Mouse (Mus musculus) heart, adult 2 months (tissue): ENCODE data around the gene Zfp120. TPM values are rescaled to one million over a fixed set of nuclear protein-coding genes. Genes with fewer than 3 reads are reported as not detected.
"Not testable (repeated sequence)": the region's sequence is repeated elsewhere in the genome, so short reads cannot be mapped to it uniquely, and the experiment has no call there.

ENCODE experiments used
- DNase-seq, 2 experiments: peaks; one replicate each; pipeline ENCODE4 v3.0.0; 2021
- H3K27ac ChIP-seq: fragments of 200-600 bp; 2 replicates; pipeline ENCODE4 v1.8.1; 2022
- H3K27me3 ChIP-seq: fragments of 200-500 bp; 2 replicates; pipeline ENCODE4 v1.6.1; 2012; ENCODE audit warnings: mild to moderate bottlenecking, low read length, inconsistent platforms, mixed read lengths; ENCODE audit not compliant: control insufficient read depth, insufficient read depth
- H3K36me3 ChIP-seq: fragments of 200-500 bp; 2 replicates; pipeline ENCODE4 v1.6.1; 2012; ENCODE audit warnings: low read length, inconsistent platforms; ENCODE audit not compliant: control insufficient read depth, insufficient read depth
- H3K4me1 ChIP-seq: fragments of 200-500 bp; 2 replicates; pipeline ENCODE4 v1.6.1; 2011; ENCODE audit warnings: low read length; ENCODE audit not compliant: control insufficient read depth, insufficient read depth
- H3K4me3 ChIP-seq: fragments of 200-600 bp; 2 replicates; pipeline ENCODE4 v1.8.1; 2022
- H3K79me2 ChIP-seq: fragments of 200-500 bp; replicated peaks from 2 replicates; pipeline ENCODE4 v1.6.1; 2012; ENCODE audit warnings: mild to moderate bottlenecking, inconsistent platforms, low read length, moderate library complexity, mixed read lengths; ENCODE audit not compliant: control insufficient read depth, insufficient read depth
- H3K9ac ChIP-seq: fragments of 200-500 bp; 2 replicates; pipeline ENCODE4 v1.6.1; 2012; ENCODE audit warnings: low read depth, mild to moderate bottlenecking, control low read depth, inconsistent platforms, low read length, mixed read lengths
- CTCF ChIP-seq: fragments of 200-600 bp; IDR thresholded peaks from 2 replicates; pipeline ENCODE4 v1.8.1; 2022; ENCODE audit warnings: antibody characterized with exemption, mild to moderate bottlenecking, moderate library complexity
- EP300 ChIP-seq: fragments of 200-500 bp; IDR thresholded peaks from 2 replicates; pipeline ENCODE4 v1.6.1; 2011; ENCODE audit warnings: low read depth, low read length, control low read depth; ENCODE audit not compliant: insufficient read depth
- POLR2A ChIP-seq: fragments of 200-500 bp; IDR thresholded peaks from 2 replicates; pipeline ENCODE4 v1.6.1; 2011; ENCODE audit warnings: mild to moderate bottlenecking, low read depth, low read length, control low read depth; ENCODE audit not compliant: insufficient read depth
- WGBS: fragments of 180-500 bp; shearing (Covaris S2); methylation state at CpG from one replicate; pipeline ENCODE4 v1.1.7; 2018; 5-methylcytosine and 5-hydroxymethylcytosine counted together
- intact Hi-C: fragments of 180-260 bp; cut with DNase I; formaldehyde crosslinking; loops from one replicate; pipeline ENCODE4 v1.15.1; 2025
- polyA plus RNA-seq: library from polyadenylated mRNA; depleted of rRNA; stranded (reverse); fragments of >200 nt; gene quantifications from 2 replicates; pipeline ENCODE4 v1.2.3, GENCODE M21; 2012; rRNA removed
- total RNA-seq, 2 experiments: library from RNA; stranded (reverse); gene quantifications; 2 replicates each; pipeline ENCODE4 v1.2.3; 2021

Gene Zfp120
- total and polyA plus RNA-seq, 3 experiments, result 0.76 to 4.9 (median 4.1) TPM

GRCm38 (mm10) chr2:150132773-150133172 is 3.7 kb downstream of the Zfp120 start:
- TF ChIP-seq CTCF (no peak), EP300 (no peak), POLR2A (no peak)
- Histone ChIP-seq H3K36me3 (no peaks in the 10 kb centered on the region), H3K4me1 (no peaks in the 10 kb centered on the region), H3K27ac (no peak overlapping the region), H3K27me3 (no peaks in the 10 kb centered on the region), H3K9ac (no peak overlapping the region), H3K4me3 (no peak overlapping the region), H3K79me2 (peaks cover 4% of the 10 kb centered on the region)
- intact Hi-C loops, result loop anchor here (10.0 kb wide), 2 partner anchors 182 to 772 kb away; partner anchors contain the start of genes Abhd12 and Gins1
- no peak for DNase-seq
- 81% methylated on average over 2 of the region's 2 CpGs for WGBS

GRCm38 (mm10) chr2:150132002-150132401 is 4.5 kb downstream of the Zfp120 start:
- H3K79me2 ChIP-seq, H3K27me3 ChIP-seq, DNase-seq, H3K27ac ChIP-seq, H3K36me3 ChIP-seq, H3K4me1 ChIP-seq, H3K4me3 ChIP-seq, H3K9ac ChIP-seq: not testable (repeated sequence)
- WGBS, result 66% methylated on average over 1 of the region's 1 CpGs
- intact Hi-C loops, result loop anchor here (10.0 kb wide), 2 partner anchors 183 to 773 kb away; partner anchors contain the start of genes Abhd12 and Gins1

- no peaks in the 10 kb centered on the region for H3K4me1 ChIP-seq
- TF ChIP-seq EP300 (no peak), CTCF (no peak), POLR2A (no peak)
- intact Hi-C loops, result no loop called here
- H3K27ac ChIP-seq, result no peak overlapping the region
- no peaks in the 10 kb centered on the region for H3K36me3 ChIP-seq
- no peak overlapping the region for H3K4me3 ChIP-seq
- H3K27me3 ChIP-seq, result no peaks in the 10 kb centered on the region
- DNase-seq, result no peak
- 77% methylated on average over 10 of the region's 10 CpGs for WGBS
- no peaks in the 10 kb centered on the region for H3K79me2 ChIP-seq
- no peak overlapping the region for H3K9ac ChIP-seq
Measured at GRCm38 (mm10) chr2:150111247-150111912, 25.1 kb downstream of the Zfp120 start.

- H3K9ac ChIP-seq, H3K4me1 ChIP-seq, H3K36me3 ChIP-seq, H3K27ac ChIP-seq, H3K27me3 ChIP-seq, H3K79me2 ChIP-seq, H3K4me3 ChIP-seq, DNase-seq: not testable (repeated sequence)
- intact Hi-C loops, result loop anchor here (1.0 kb wide), 1 partner anchor 749 kb away; no protein-coding TSS in a partner anchor
- peak; percentile 60 for TF ChIP-seq CTCF
- 15% methylated on average over 2 of the region's 2 CpGs for WGBS
Measured at GRCm38 (mm10) chr2:150099618-150100017, 36.9 kb downstream of the Zfp120 start.

Other genes starting within 250 kb of the Zfp120 start
- not detected for gene Gm10770, start 43.0 kb upstream of the Zfp120 start, total RNA-seq
- not detected in 2 replicates for gene Gm10770, start 43.0 kb upstream of the Zfp120 start, polyA plus RNA-seq
- not detected for gene Gm14139, start 45.0 kb upstream of the Zfp120 start, total RNA-seq
- not detected in 2 replicates for gene Gm14139, start 45.0 kb upstream of the Zfp120 start, polyA plus RNA-seq
- 1 to 10 TPM; 1.5 to 1.7 TPM for gene Zfp937, start 81.4 kb upstream of the Zfp120 start, total RNA-seq
- 0.20 and 0.67 TPM in 2 replicates for gene Zfp937, start 81.4 kb upstream of the Zfp120 start, polyA plus RNA-seq
- 1 to 10 TPM; 1.6 to 1.8 TPM for gene Gm21994, start 118.9 kb upstream of the Zfp120 start, total RNA-seq
- gene Gm21994, start 118.9 kb upstream of the Zfp120 start, polyA plus RNA-seq, result 0.18 TPM in 1 of 2 replicates, not detected in the other
- under 1 TPM in 1 of 2 experiments, not detected in 1; 0.08 TPM for gene Gm14124, start 120.8 kb upstream of the Zfp120 start, total RNA-seq
- not detected in 2 replicates for gene Gm14124, start 120.8 kb upstream of the Zfp120 start, polyA plus RNA-seq
- gene Gm10130, start 187.0 kb upstream of the Zfp120 start, total RNA-seq, result 1 to 10 TPM in 1 of 2 experiments, not detected in 1; 1.1 TPM
- not detected in 2 replicates for gene Gm10130, start 187.0 kb upstream of the Zfp120 start, polyA plus RNA-seq
- gene 3300002I08Rik, start 226.1 kb upstream of the Zfp120 start, total RNA-seq, result 1 to 10 TPM; 1.4 to 1.5 TPM
- gene 3300002I08Rik, start 226.1 kb upstream of the Zfp120 start, polyA plus RNA-seq, result 0.78 and 0.88 TPM in 2 replicates